Mouse (Mus musculus) ZHBTc4 (cell line): ENCODE measurements at regions not wholly inside any gene's neighbourhood (a gene's known extent, or its start where the extent isn't known, plus 50 kb on each side); places are given as distances from the start of the nearest gene placed in this dataset.
A peak's percentile ranks its signal among the peaks of the same experiment; 100 is the strongest.

Experiments used
- DNase-seq: peaks from one replicate; pipeline ENCODE4 v3.0.0-alpha.2; 2011; ENCODE audit warnings: low read depth, low spot score

GRCm38 (mm10) chr11:27105920-27106319 is 512.1 kb upstream of the Vrk2 start:
- no peak for DNase-seq

GRCm38 (mm10) chr11:27102906-27103305 is 509.1 kb upstream of the Vrk2 start:
- no peak for DNase-seq

- no peak for DNase-seq
Measured at GRCm38 (mm10) chr11:27102045-27102444, 508.2 kb upstream of the Vrk2 start.

- no peak for DNase-seq
Measured at GRCm38 (mm10) chr11:27096615-27097014, 502.8 kb upstream of the Vrk2 start.

GRCm38 (mm10) chr11:27095460-27095859 is 501.7 kb upstream of the Vrk2 start:
- peak; percentile 16 for DNase-seq

- DNase-seq = no peak
Measured at GRCm38 (mm10) chr11:27086516-27086915, 492.7 kb upstream of the Vrk2 start.

GRCm38 (mm10) chr11:27081188-27081587 is 487.4 kb upstream of the Vrk2 start:
- DNase-seq = no peak

- no peak for DNase-seq
Measured at GRCm38 (mm10) chr11:27070381-27070780, 476.6 kb upstream of the Vrk2 start.

- no peak for DNase-seq
Measured at GRCm38 (mm10) chr11:27027243-27027852, 433.5 kb upstream of the Vrk2 start.

GRCm38 (mm10) chr11:27025500-27025899 is 431.7 kb upstream of the Vrk2 start:
- DNase-seq = no peak

GRCm38 (mm10) chr11:26996292-26997099 is 402.7 kb upstream of the Vrk2 start:
- peak; percentile 36 for DNase-seq

- DNase-seq = no peak
Measured at GRCm38 (mm10) chr11:26981216-26981615, 387.4 kb upstream of the Vrk2 start.

- DNase-seq = no peak
Measured at GRCm38 (mm10) chr11:26972533-26973081, 378.8 kb upstream of the Vrk2 start.

GRCm38 (mm10) chr11:26971161-26971560 is 377.4 kb upstream of the Vrk2 start:
- no peak for DNase-seq

- no peak for DNase-seq
Measured at GRCm38 (mm10) chr11:26967427-26967826, 373.6 kb upstream of the Vrk2 start.

GRCm38 (mm10) chr11:26962928-26963667 is 369.3 kb upstream of the Vrk2 start:
- peak; percentile 55 for DNase-seq

GRCm38 (mm10) chr11:26962040-26962927 is 368.5 kb upstream of the Vrk2 start:
- DNase-seq = peak; percentile 23

- DNase-seq = peak; percentile 89
Measured at GRCm38 (mm10) chr11:26961336-26961980, 367.7 kb upstream of the Vrk2 start.

GRCm38 (mm10) chr11:26956153-26956552 is 362.4 kb upstream of the Vrk2 start:
- DNase-seq = no peak

GRCm38 (mm10) chr11:26931766-26932165 is 338.0 kb upstream of the Vrk2 start:
- DNase-seq = no peak

GRCm38 (mm10) chr11:26907099-26907498 is 313.3 kb upstream of the Vrk2 start:
- no peak for DNase-seq
